Mouse (Mus musculus): ENCODE measurements around the gene Rnase1. TPM values are rescaled to one million over a fixed set of nuclear protein-coding genes. Genes with fewer than 3 reads are reported as not detected.

Rnase1 gene
- polyA plus RNA-seq, 1 experiment from 2014 or later = not detected

- Histone ChIP-seq H3K4me3 (no peak overlapping the region), H3K36me3 (no peaks in the 10 kb centered on the region), H3K4me1 (replicated peaks) (no peaks in the 10 kb centered on the region), H3K27ac (no peak overlapping the region), H3K9me3 (0 out of 2 replicates have a peak, but pooled peaks cover 3% of the 10 kb centered on the region), H3K27me3 (ENCODE audit: insufficient read depth, poor library complexity, severe bottlenecking) (no peaks in the 10 kb centered on the region)
- no peak for DNase-seq (ENCODE audit: low spot score)
- WGBS = 92% methylated on average over 9 of the region's 9 CpGs
Measured at GRCm38 (mm10) chr14:51130315-51130940, 16.2 kb downstream of the Rnase1 start.

- no peaks in the 10 kb centered on the region for H3K36me3 ChIP-seq
- no peak overlapping the region for H3K4me3 ChIP-seq
- H3K4me1 ChIP-seq (replicated peaks) = no peaks in the 10 kb centered on the region
- 76% methylated on average over 4 of the region's 4 CpGs for WGBS
- no peaks in the 10 kb centered on the region for H3K27me3 ChIP-seq (ENCODE audit: insufficient read depth, poor library complexity, severe bottlenecking)
- H3K27ac ChIP-seq = no peak overlapping the region
- DNase-seq (ENCODE audit: low spot score) = no peak
- H3K9me3 ChIP-seq = 0 out of 2 replicates have a peak, but pooled peaks cover 3% of the 10 kb centered on the region
Measured at GRCm38 (mm10) chr14:51129624-51129975, 17.0 kb downstream of the Rnase1 start.

- H3K36me3 ChIP-seq = no peaks in the 10 kb centered on the region
- no peak overlapping the region for H3K27ac ChIP-seq
- no peak overlapping the region for H3K4me3 ChIP-seq
- no peaks in the 10 kb centered on the region for H3K27me3 ChIP-seq (ENCODE audit: insufficient read depth, poor library complexity, severe bottlenecking)
- DNase-seq (ENCODE audit: low spot score) = no peak
- WGBS = 85% methylated on average over 9 of the region's 9 CpGs
- 0 out of 2 replicates have a peak, but pooled peaks cover 3% of the 10 kb centered on the region for H3K9me3 ChIP-seq
- H3K4me1 ChIP-seq (replicated peaks) = no peaks in the 10 kb centered on the region
Measured at GRCm38 (mm10) chr14:51128775-51129623, 17.6 kb downstream of the Rnase1 start.

- Histone ChIP-seq H3K36me3 (no peaks in the 10 kb centered on the region), H3K27ac (peak overlapping the region; percentile 2; the same call in 1 of the 2 replicates), H3K9me3 (0 out of 2 replicates have a peak, but pooled peaks cover 3% of the 10 kb centered on the region), H3K4me1 (replicated peaks) (peaks cover 2% of the 10 kb centered on the region), H3K4me3 (no peak overlapping the region), H3K27me3 (ENCODE audit: insufficient read depth, poor library complexity, severe bottlenecking) (no peaks in the 10 kb centered on the region)
- WGBS = 67% methylated on average over 2 of the region's 2 CpGs
- DNase-seq (ENCODE audit: low spot score) = no peak
Measured at GRCm38 (mm10) chr14:51127648-51128258, 18.8 kb downstream of the Rnase1 start.

DNA sequence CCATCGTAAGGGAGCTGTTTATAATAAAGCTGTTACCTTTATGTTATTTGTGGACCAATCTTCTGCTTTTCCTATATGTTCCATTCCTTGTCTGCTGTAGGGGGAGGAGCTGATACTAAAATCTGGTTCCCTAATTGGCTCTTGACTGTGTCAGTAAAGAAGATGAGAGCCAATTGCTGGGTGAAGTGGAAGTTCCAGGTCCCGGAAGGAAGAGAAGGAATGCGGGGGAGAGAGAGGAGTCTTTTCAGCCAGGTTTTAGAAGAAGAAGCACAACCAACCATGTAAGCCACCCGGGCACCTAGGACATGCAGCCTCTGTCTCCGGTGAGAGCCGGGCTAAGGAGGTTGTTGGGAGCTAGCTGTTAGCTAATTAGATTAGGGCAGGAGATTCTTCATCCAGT is 20.9 kb downstream of the Rnase1 start:
- peaks cover 6% of the 10 kb centered on the region for H3K4me1 ChIP-seq (replicated peaks)

DNA sequence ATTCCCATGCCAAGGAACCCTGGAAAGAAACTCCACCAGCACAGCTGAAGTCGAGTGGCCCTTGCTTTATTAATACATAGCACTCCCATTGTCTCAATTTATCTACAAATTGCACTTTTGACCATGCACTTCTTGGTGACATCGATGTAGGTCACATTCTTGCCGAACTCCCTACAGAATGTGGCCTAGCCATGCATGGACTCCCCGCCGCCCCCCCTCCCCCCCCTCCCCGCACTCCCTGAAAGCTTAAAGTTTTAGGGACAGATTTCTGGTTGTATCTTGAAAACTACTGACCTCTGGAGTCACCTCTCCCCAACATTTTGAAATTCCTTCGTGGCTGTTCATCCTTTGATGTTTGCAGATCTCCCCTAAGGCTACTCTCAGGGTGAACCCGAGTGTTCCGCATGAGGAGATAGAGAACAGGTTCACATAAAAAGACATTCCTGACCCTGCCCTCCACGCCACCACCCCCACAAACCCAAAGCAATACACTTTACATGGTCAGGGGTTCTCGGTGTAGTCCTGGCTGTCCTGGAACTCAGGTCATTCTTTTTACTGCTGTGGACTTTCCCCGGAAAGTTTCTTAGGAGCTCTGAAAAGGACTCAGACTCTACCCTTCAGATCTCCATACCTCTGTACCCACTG is 32.5 kb downstream of the Rnase1 start, which contains the start of gene Eddm3b:
TSS of gene Eddm3b (plus strand) at position 511 of the 645 bp plus-strand sequence.
- Histone ChIP-seq H3K4me1 (replicated peaks) (peaks cover 9% of the 10 kb centered on the region; the same call in 1 of the 2 replicates), H3K9me3 (0 out of 2 replicates have a peak, but pooled peaks cover 5% of the 10 kb centered on the region), H3K36me3 (no peaks in the 10 kb centered on the region), H3K4me3 (no peak within 1 kb of the TSS; the same call in 1 of the 2 replicates), H3K27ac (no peak within 1 kb of the TSS), H3K27me3 (ENCODE audit: insufficient read depth, poor library complexity, severe bottlenecking) (no peaks in the 10 kb centered on the region)
- 42% methylated on average over 12 of the region's 12 CpGs for WGBS
- no peak for DNase-seq (ENCODE audit: low spot score)

More for the DNA sequence above, 20.9 kb downstream of the Rnase1 start:
- Histone ChIP-seq H3K27ac (no peak overlapping the region), H3K36me3 (no peaks in the 10 kb centered on the region), H3K4me3 (no peak overlapping the region), H3K27me3 (ENCODE audit: insufficient read depth, poor library complexity, severe bottlenecking) (no peaks in the 10 kb centered on the region), H3K9me3 (0 out of 2 replicates have a peak, but pooled peaks cover 3% of the 10 kb centered on the region)
- 85% methylated on average over 6 of the region's 6 CpGs for WGBS
- DNase-seq (ENCODE audit: low spot score) = no peak

DNA sequence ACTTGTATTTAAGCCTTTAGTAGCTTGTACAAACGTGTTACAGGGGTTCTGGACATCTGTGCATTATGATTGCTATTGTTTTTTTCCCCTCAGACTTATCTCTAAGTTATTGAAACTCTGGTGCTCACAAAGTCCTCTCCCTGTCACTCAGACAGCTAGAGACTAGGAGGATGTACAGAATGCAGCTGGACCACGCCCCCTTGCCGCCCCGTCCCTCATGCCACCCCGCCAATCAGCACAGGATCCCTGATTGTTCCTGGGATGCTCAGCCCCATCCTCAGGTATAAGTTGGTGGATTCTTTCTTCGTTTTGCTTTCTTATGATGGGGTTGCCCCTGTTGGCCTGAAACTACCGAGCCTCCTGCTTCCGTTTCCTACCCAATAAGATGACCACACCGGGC is 33.1 kb downstream of the Rnase1 start:
- DNase-seq (ENCODE audit: low spot score) = no peak
- Histone ChIP-seq H3K4me3 (no peak overlapping the region; the same call in 1 of the 2 replicates), H3K27ac (no peak overlapping the region), H3K36me3 (no peaks in the 10 kb centered on the region), H3K9me3 (0 out of 2 replicates have a peak, but pooled peaks cover 5% of the 10 kb centered on the region), H3K4me1 (replicated peaks) (peaks cover 9% of the 10 kb centered on the region; the same call in 1 of the 2 replicates), H3K27me3 (ENCODE audit: insufficient read depth, poor library complexity, severe bottlenecking) (no peaks in the 10 kb centered on the region)
- WGBS = 32% methylated on average over 9 of the region's 9 CpGs

DNA sequence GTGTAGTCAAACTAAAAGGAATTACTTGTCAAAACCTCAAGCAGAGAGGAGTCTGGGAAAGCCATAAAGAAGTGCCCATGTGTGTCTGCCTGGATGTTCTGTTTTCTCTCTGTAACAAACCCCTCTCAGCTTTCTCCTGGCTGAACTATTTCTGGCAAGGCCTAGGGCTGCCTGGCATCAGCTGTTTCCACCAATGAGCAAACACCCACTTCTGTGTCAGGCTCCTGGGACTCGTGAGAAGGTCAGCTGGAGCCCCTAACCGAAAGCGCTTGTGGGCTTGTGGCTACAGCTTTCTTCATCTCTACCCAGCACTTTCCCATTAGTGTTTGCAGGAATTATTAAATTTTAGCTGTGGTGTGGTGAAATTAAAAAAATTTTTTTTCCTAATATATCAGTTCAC is 34.6 kb downstream of the Rnase1 start:
- Histone ChIP-seq H3K4me3 (no peak overlapping the region), H3K27me3 (ENCODE audit: insufficient read depth, poor library complexity, severe bottlenecking) (no peaks in the 10 kb centered on the region), H3K9me3 (0 out of 2 replicates have a peak, but pooled peaks cover 5% of the 10 kb centered on the region), H3K27ac (no peak overlapping the region), H3K4me1 (replicated peaks) (peaks cover 9% of the 10 kb centered on the region; the same call in 1 of the 2 replicates), H3K36me3 (no peaks in the 10 kb centered on the region)
- no peak for DNase-seq (ENCODE audit: low spot score)
- WGBS = 76% methylated on average over 3 of the region's 3 CpGs

GRCm38 (mm10) chr14:51106449-51106967 is 40.1 kb downstream of the Rnase1 start:
- no peak for DNase-seq (ENCODE audit: low spot score)
- Histone ChIP-seq H3K4me3 (no peak overlapping the region), H3K36me3 (no peaks in the 10 kb centered on the region), H3K27ac (no peak overlapping the region), H3K4me1 (replicated peaks) (no peaks in the 10 kb centered on the region), H3K27me3 (ENCODE audit: insufficient read depth, poor library complexity, severe bottlenecking) (no peaks in the 10 kb centered on the region), H3K9me3 (0 out of 2 replicates have a peak, but pooled peaks cover 5% of the 10 kb centered on the region)

GRCm38 (mm10) chr14:51104366-51104765 is 42.2 kb downstream of the Rnase1 start:
- Histone ChIP-seq H3K4me3 (no peak overlapping the region), H3K9me3 (no peaks in the 10 kb centered on the region), H3K36me3 (no peaks in the 10 kb centered on the region), H3K27me3 (ENCODE audit: insufficient read depth, poor library complexity, severe bottlenecking) (no peaks in the 10 kb centered on the region), H3K27ac (no peak overlapping the region), H3K4me1 (replicated peaks) (no peaks in the 10 kb centered on the region)
- 86% methylated on average over 2 of the region's 2 CpGs for WGBS
- DNase-seq (ENCODE audit: low spot score) = no peak

GRCm38 (mm10) chr14:51103217-51103616 is 43.4 kb downstream of the Rnase1 start:
- Histone ChIP-seq H3K27ac (no peak overlapping the region), H3K36me3 (no peaks in the 10 kb centered on the region), H3K4me3 (no peak overlapping the region), H3K9me3 (no peaks in the 10 kb centered on the region), H3K27me3 (ENCODE audit: insufficient read depth, poor library complexity, severe bottlenecking) (no peaks in the 10 kb centered on the region), H3K4me1 (replicated peaks) (no peaks in the 10 kb centered on the region)
- 61% methylated on average over 3 of the region's 3 CpGs for WGBS
- peak; percentile 63 for DNase-seq (ENCODE audit: low spot score)

DNA sequence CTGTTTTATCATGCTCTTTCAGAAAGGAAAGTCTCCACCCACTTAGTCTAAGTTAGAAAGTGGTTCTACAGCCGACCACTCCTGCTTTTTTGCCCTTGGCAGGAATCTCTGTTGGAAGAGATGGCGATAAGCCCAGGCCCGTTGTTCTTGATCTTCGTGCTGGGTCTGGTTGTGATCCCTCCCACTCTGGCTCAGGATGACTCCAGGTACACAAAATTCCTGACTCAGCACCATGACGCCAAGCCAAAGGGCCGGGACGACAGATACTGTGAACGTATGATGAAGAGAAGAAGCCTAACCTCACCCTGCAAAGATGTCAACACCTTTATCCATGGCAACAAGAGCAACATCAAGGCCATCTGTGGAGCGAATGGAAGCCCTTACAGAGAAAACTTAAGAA is 45.3 kb downstream of the Rnase1 start:
- Histone ChIP-seq H3K27me3 (ENCODE audit: insufficient read depth, poor library complexity, severe bottlenecking) (no peaks in the 10 kb centered on the region), H3K4me1 (replicated peaks) (no peaks in the 10 kb centered on the region), H3K36me3 (no peaks in the 10 kb centered on the region), H3K4me3 (no peak overlapping the region), H3K9me3 (no peaks in the 10 kb centered on the region), H3K27ac (no peak overlapping the region)
- no peak for DNase-seq (ENCODE audit: low spot score)
- WGBS = 75% methylated on average over 9 of the region's 9 CpGs
